Mouse (Mus musculus) myocyte (in vitro differentiated cells): ENCODE data around the gene Nudt14.

Experiments
- CEBPB ChIP-seq: IDR thresholded peaks from 2 replicates; pipeline ENCODE4 v1.6.1; 2011; ENCODE audit warnings: mild to moderate bottlenecking, moderate library complexity; ENCODE audit not compliant: poor library complexity, insufficient read depth, severe bottlenecking
- E2F4 ChIP-seq: IDR thresholded peaks from one replicate; pipeline ENCODE4 v1.6.1; 2011; ENCODE audit warnings: mild to moderate bottlenecking, control low read depth, moderate library complexity; ENCODE audit not compliant: insufficient read depth
- MAX ChIP-seq: IDR thresholded peaks from one replicate; pipeline ENCODE4 v1.6.1; 2011; ENCODE audit warnings: low read depth, mild to moderate bottlenecking, control low read depth
- MYOD1 ChIP-seq, 3 experiments: IDR thresholded peaks; one replicate each; pipeline ENCODE4 v1.6.1; 2011; ENCODE audit warnings: control low read depth in 2 of 3, low read depth in 2 of 3, mild to moderate bottlenecking in 2 of 3, moderate library complexity in 1 of 3; ENCODE audit not compliant: insufficient read length in 2 of 3, control insufficient read depth in 1 of 3
- MYOG ChIP-seq, 3 experiments: IDR thresholded peaks; one replicate each; pipeline ENCODE4 v1.6.1; 2011; ENCODE audit warnings: control low read depth in 2 of 3, low read depth in 2 of 3, mild to moderate bottlenecking in 2 of 3; ENCODE audit not compliant: insufficient read length in 2 of 3, control insufficient read depth in 1 of 3, insufficient read depth in 1 of 3
- POLR2A ChIP-seq: IDR thresholded peaks from one replicate; pipeline ENCODE4 v1.6.1; 2011; ENCODE audit warnings: low read depth, mild to moderate bottlenecking, control low read depth, moderate library complexity; ENCODE audit not compliant: insufficient read length
- POLR2AphosphoS2 ChIP-seq: IDR thresholded peaks from one replicate; pipeline ENCODE4 v1.6.1; 2011; ENCODE audit warnings: low read depth, control low read depth; ENCODE audit not compliant: insufficient read length
- USF1 ChIP-seq: IDR thresholded peaks from one replicate; pipeline ENCODE4 v1.6.1; 2011; ENCODE audit warnings: low read depth, mild to moderate bottlenecking, control low read depth, moderate library complexity

- TF ChIP-seq POLR2A (no peak), MYOG (IDR thresholded peaks at IDR 0.05; ENCODE audit: control insufficient read depth in 1 of 3, insufficient read depth in 1 of 3, insufficient read length in 2 of 3, low read depth in 2 of 3) (no peak), CEBPB (no peak), MAX (no peak), POLR2AphosphoS2 (no peak), USF1 (no peak), E2F4 (no peak), MYOD1 (IDR thresholded peaks at IDR 0.05; ENCODE audit: control insufficient read depth in 1 of 3, insufficient read length in 2 of 3, low read depth in 2 of 3) (no peak)
Observed at GRCm38 (mm10) chr12:112985346-112985745, 43.4 kb upstream of the Nudt14 start.
